Mouse (Mus musculus) forebrain, embryonic 11.5 days (tissue): ENCODE measurements around the gene Gcnt7. TPM values are rescaled to one million over a fixed set of nuclear protein-coding genes. Genes with fewer than 3 reads are reported as not detected.

Source experiments
- ATAC-seq: fragments of 200-750 bp; cut with Nextera tagmentation; replicated peaks from 2 replicates; pipeline ENCODE4 v1.8.0; 2017; ENCODE audit warnings: moderate TSS enrichment; ENCODE audit not compliant: low FRiP score
- DNase-seq: peaks from one replicate; pipeline ENCODE4 v3.0.0-alpha.2; 2017; ENCODE audit warnings: low spot score
- H3K27ac ChIP-seq: fragments of 300-500 bp; sonication (generic); 2 replicates; pipeline ENCODE4 v1.5.1; 2014; ENCODE audit warnings: low read depth, low read length
- H3K27me3 ChIP-seq: fragments of 300-500 bp; sonication (generic); 2 replicates; pipeline ENCODE4 v1.6.1; 2014; ENCODE audit warnings: mild to moderate bottlenecking, low read length, mixed read lengths; ENCODE audit not compliant: control insufficient read depth, insufficient read depth
- H3K36me3 ChIP-seq: fragments of 300-500 bp; sonication (generic); 2 replicates; pipeline ENCODE4 v1.6.1; 2014; ENCODE audit warnings: mild to moderate bottlenecking, low read length, moderate library complexity, mixed read lengths; ENCODE audit not compliant: control insufficient read depth, insufficient read depth
- H3K4me1 ChIP-seq: fragments of 300-500 bp; sonication (generic); replicated peaks from 2 replicates; pipeline ENCODE4 v1.6.1; 2014; ENCODE audit warnings: low read length, mixed read lengths; ENCODE audit not compliant: control insufficient read depth, insufficient read depth
- H3K4me2 ChIP-seq: fragments of 300-500 bp; sonication (generic); 2 replicates; pipeline ENCODE4 v1.6.1; 2014; ENCODE audit warnings: low read depth, mild to moderate bottlenecking, low read length, moderate library complexity, mixed read lengths; ENCODE audit not compliant: severe bottlenecking
- H3K4me3 ChIP-seq: fragments of 300-500 bp; sonication (generic); 2 replicates; pipeline ENCODE4 v1.5.1; 2014; ENCODE audit warnings: low read depth, low read length
- H3K9ac ChIP-seq: fragments of 300-500 bp; sonication (generic); 2 replicates; pipeline ENCODE4 v1.6.1; 2014; ENCODE audit warnings: low read length
- H3K9me3 ChIP-seq: fragments of 300-500 bp; sonication (generic); 2 replicates; pipeline ENCODE4 v1.6.1; 2016; ENCODE audit warnings: low read length, mixed read lengths; ENCODE audit not compliant: control insufficient read depth
- WGBS: fragments of 180-500 bp; shearing (Covaris S2); extraction: QIAGEN DNeasy Blood & Tissue Kit; methylation state at CpG from one replicate; pipeline ENCODE4 v1.1.7; 2014; 5-methylcytosine and 5-hydroxymethylcytosine counted together
- polyA plus RNA-seq: library from polyadenylated mRNA; unstranded; fragments of >200 nt; fragmentation: Nextera tagmentation; extraction: Ambion mirVana; gene quantifications from 2 replicates; pipeline ENCODE4 v1.2.1, GENCODE M21; 2014

The Gcnt7 gene
- polyA plus RNA-seq, 1 experiment from 2014 or later: 1.5 TPM

DNA sequence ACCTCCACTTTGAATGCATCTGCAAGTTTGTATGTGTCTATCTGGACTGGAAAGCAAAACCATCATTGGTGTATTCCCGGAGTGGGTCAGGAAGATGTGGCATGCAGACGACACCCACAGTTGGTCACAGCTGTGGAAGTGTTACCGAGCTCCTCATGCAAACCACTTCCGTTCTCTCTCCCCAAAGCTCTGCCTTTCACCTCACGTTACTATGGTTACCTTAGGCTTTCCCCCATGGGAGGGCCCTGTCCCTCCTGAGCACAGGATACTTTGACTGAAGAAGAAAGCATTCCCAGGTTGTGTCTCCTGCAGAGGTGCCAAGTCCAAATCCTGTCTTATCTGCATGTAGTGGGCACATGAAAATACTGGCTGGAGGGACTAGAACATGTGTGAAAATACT is 24.6 kb downstream of the Gcnt7 start:
- DNase-seq: no peak
- no peaks in the 10 kb centered on the region for H3K9me3 ChIP-seq
- H3K27ac ChIP-seq: no peak overlapping the region
- 61% methylated on average over 5 of the region's 5 CpGs for WGBS
- H3K4me3 ChIP-seq: no peak overlapping the region
- H3K9ac ChIP-seq: no peak overlapping the region
- no peak overlapping the region for H3K4me2 ChIP-seq
- no peaks in the 10 kb centered on the region for H3K36me3 ChIP-seq
- no peaks in the 10 kb centered on the region for H3K27me3 ChIP-seq
- H3K4me1 ChIP-seq: no peaks in the 10 kb centered on the region
- ATAC-seq: no peak

DNA sequence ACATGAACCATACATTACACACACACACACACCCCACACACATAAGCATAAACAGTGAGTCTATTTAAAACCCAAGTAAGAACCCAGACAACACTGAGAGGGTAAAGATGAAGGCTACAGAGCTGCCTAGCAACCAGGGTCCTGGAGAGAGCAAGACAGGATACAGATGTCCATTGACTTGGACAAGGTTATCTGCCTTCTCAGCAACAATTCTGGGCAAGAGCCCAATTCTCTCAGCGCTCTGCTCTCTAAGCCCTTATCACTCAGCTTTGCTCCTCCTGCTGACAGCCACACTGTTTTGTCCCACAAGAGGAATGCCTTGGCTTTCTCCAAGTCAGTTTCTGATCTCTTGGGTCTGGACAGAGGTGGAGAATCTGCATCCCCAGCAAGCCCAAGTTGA is 27.8 kb downstream of the Gcnt7 start:
- Histone ChIP-seq H3K27me3 (no peaks in the 10 kb centered on the region), H3K4me2 (no peak overlapping the region), H3K27ac (no peak overlapping the region), H3K9me3 (no peaks in the 10 kb centered on the region), H3K9ac (no peak overlapping the region), H3K36me3 (no peaks in the 10 kb centered on the region), H3K4me3 (no peak overlapping the region), H3K4me1 (no peaks in the 10 kb centered on the region)
- WGBS: 71% methylated on average over 1 of the region's 1 CpGs
- ATAC-seq (no peak), DNase-seq (no peak)

DNA sequence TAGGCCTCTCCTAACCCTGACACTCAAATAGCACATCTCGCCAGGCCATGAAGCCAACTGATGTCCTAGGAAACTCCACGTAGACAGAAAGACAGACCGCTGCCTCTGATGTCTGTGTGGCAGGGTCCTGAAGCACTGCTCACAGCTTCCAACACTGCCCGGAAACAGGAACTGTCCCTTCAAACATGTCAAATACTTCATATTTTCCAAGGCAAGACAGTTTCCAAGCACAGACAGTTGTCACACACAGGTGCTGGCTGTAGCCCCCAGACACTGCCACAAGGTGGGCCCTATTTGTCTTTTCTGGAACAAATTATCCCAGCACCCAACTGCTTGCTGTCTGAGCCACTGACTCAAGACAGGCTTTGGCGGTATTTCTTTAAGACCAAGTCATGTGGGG is 40.2 kb downstream of the Gcnt7 start:
- WGBS: 84% methylated on average over 5 of the region's 5 CpGs
- Histone ChIP-seq H3K4me2 (no peak overlapping the region), H3K36me3 (no peaks in the 10 kb centered on the region), H3K4me3 (no peak overlapping the region), H3K9me3 (no peaks in the 10 kb centered on the region), H3K4me1 (peaks cover 3% of the 10 kb centered on the region; the same call in 1 of the 2 replicates), H3K9ac (no peak overlapping the region), H3K27ac (no peak overlapping the region), H3K27me3 (no peaks in the 10 kb centered on the region)
- no peak for ATAC-seq
- DNase-seq: no peak

DNA sequence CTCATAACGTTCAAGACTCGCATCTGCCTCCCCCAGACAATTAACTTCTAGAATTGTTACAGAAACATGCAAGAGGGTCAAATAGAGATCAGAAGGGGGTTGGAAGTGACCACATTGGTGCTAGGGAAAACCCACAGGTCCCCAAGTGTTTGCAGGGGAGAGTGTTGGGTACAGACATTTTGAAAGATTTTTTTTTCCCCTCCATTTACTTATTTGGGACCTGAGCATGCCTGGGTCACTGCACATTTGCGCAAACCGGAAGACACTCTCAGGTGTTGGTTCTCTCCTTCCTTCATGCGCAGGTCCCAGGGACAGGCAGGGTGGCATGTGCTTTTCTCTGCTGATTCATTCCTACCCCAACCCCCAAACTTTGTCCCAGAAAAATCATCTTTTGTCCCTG is 41.5 kb downstream of the Gcnt7 start:
- Histone ChIP-seq H3K4me1 (peaks cover 3% of the 10 kb centered on the region; the same call in 1 of the 2 replicates), H3K27ac (no peak overlapping the region), H3K4me2 (no peak overlapping the region), H3K9me3 (no peaks in the 10 kb centered on the region), H3K4me3 (no peak overlapping the region), H3K9ac (no peak overlapping the region), H3K36me3 (no peaks in the 10 kb centered on the region), H3K27me3 (no peaks in the 10 kb centered on the region)
- WGBS: 95% methylated on average over 5 of the region's 5 CpGs
- ATAC-seq: no peak
- no peak for DNase-seq

DNA sequence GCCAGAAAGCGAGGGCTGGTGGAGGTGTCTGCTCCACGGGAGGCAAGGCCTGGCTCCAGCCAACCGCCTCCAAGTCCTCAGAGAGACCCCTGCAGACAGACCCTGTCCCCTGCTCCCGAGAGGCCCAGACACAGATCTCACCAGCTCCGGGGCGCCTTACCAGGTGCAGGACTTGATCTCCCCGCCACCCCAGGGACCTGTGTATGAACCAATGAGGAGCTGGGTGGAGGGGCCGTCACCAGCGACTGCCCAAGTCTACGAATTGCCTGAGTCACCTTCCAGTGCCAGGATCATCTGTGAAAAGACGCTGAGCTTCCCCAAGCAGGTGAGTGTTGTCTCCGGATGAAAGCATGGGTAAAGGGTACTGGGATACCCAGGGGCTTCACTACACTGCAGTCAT is 42.2 kb downstream of the Gcnt7 start:
- no peak for ATAC-seq
- DNase-seq: no peak

DNA sequence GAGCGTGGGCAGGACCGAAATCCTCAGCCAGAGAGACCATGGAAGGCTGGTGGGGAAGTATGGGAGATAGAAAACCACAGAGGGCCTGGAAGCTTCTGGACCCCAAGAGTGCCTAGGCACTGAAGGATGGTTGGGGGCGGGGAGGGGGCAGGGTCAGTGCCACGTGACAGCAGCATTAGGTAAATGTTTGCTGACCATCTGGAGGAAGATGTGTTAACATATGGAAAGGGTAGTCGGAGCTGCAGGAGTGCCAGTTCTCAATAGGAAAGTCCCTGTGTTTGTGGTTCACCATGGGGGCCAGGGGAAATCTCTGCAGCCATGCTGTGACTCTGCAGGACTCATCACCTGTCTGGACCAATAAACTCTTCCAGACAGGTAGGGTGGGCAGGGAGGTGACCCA is 44.5 kb downstream of the Gcnt7 start:
- Histone ChIP-seq H3K9ac (no peak overlapping the region), H3K4me2 (no peak overlapping the region), H3K27ac (no peak overlapping the region), H3K9me3 (no peaks in the 10 kb centered on the region), H3K4me1 (peaks cover 3% of the 10 kb centered on the region; the same call in 1 of the 2 replicates), H3K36me3 (no peaks in the 10 kb centered on the region), H3K27me3 (no peaks in the 10 kb centered on the region), H3K4me3 (no peak overlapping the region)
- DNase-seq (no peak), ATAC-seq (no peak)
- 59% methylated on average over 5 of the region's 5 CpGs for WGBS

More for the DNA sequence above, 42.2 kb downstream of the Gcnt7 start:
- H3K4me3 ChIP-seq: no peak overlapping the region
- H3K36me3 ChIP-seq: no peaks in the 10 kb centered on the region
- 64% methylated on average over 12 of the region's 12 CpGs for WGBS
- no peak overlapping the region for H3K27ac ChIP-seq
- peaks cover 3% of the 10 kb centered on the region; the same call in 1 of the 2 replicates for H3K4me1 ChIP-seq
- no peaks in the 10 kb centered on the region for H3K27me3 ChIP-seq
- no peak overlapping the region for H3K9ac ChIP-seq
- no peak overlapping the region for H3K4me2 ChIP-seq
- no peaks in the 10 kb centered on the region for H3K9me3 ChIP-seq

DNA sequence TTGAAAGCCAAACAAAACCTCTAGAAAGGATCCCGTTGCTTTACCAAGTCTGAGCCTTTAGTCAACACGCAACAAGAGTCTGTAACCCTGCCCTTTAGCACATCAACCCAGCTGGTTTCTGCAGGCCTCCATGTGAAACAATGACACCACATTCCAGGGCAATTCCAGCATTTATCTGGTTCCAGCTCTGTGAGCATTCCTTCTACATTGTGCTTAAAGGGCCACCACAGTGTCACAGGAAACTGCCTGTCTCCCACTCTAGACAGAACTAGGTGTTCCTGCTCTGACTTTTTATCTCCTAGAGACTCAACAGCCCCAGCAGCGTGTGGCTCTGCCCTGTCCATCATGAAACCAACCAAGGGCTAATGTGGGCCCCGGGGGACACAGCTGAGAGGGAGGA is 45.1 kb downstream of the Gcnt7 start:
- H3K4me2 ChIP-seq: no peak overlapping the region
- no peak overlapping the region for H3K4me3 ChIP-seq
- H3K4me1 ChIP-seq: peaks cover 3% of the 10 kb centered on the region; the same call in 1 of the 2 replicates
- no peak for DNase-seq
- no peak overlapping the region for H3K9ac ChIP-seq
- no peaks in the 10 kb centered on the region for H3K9me3 ChIP-seq
- H3K27ac ChIP-seq: no peak overlapping the region
- 29% methylated on average over 4 of the region's 4 CpGs for WGBS
- no peaks in the 10 kb centered on the region for H3K27me3 ChIP-seq
- H3K36me3 ChIP-seq: no peaks in the 10 kb centered on the region
- ATAC-seq: no peak

DNA sequence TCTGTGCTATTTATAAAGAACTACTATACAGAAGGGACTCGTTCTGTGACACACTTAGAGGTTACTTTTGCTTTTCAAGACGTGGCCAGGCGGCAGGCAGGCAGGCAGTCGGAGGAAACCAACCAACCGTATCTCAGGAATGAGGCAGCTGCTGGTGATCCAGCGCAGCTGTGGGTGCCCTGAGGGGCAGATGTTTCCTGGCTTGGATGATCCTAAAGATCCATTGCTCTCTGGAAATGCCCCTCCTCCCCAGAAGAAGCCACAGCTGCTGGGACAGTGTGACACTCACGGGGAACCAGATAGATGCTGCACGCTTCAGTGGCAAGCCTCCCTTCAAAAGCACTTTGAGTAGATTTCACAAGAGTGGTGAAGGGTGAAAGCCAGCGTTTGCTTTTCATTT is 45.9 kb downstream of the Gcnt7 start:
- Histone ChIP-seq H3K4me3 (no peak overlapping the region), H3K9me3 (no peaks in the 10 kb centered on the region), H3K27me3 (no peaks in the 10 kb centered on the region), H3K4me2 (no peak overlapping the region), H3K4me1 (peaks cover 3% of the 10 kb centered on the region; the same call in 1 of the 2 replicates), H3K36me3 (no peaks in the 10 kb centered on the region), H3K27ac (no peak overlapping the region), H3K9ac (no peak overlapping the region)
- whole genome bisulfite sequencing: 14% methylated on average over 9 of the region's 9 CpGs
- ATAC-seq (no peak), DNase-seq (no peak)

DNA sequence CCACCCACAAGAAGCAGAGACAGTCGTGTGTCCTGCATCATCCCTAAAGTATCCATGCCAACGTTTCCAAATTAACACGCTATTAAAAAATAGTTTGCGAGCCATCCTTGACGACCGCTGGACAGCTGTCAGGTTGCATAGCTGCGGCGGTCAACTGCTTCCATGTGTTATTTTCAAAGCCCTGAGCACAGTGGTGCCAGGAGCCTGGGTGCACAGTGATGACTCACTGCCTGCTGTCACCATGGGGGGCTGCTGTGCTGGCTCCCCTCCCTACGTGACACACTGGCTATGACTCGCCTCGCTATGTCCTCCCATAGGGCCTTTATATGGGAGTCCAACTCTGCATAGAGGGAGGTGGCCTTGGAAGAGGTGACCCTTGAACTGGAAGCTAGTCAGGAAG is 47.3 kb downstream of the Gcnt7 start:
- H3K9ac ChIP-seq: no peak overlapping the region
- no peaks in the 10 kb centered on the region for H3K36me3 ChIP-seq
- H3K4me2 ChIP-seq: no peak overlapping the region
- H3K4me1 ChIP-seq: peaks cover 3% of the 10 kb centered on the region; the same call in 1 of the 2 replicates
- 84% methylated on average over 11 of the region's 11 CpGs for WGBS
- H3K4me3 ChIP-seq: no peak overlapping the region
- ATAC-seq: no peak
- no peaks in the 10 kb centered on the region for H3K9me3 ChIP-seq
- no peaks in the 10 kb centered on the region for H3K27me3 ChIP-seq
- no peak overlapping the region for H3K27ac ChIP-seq
- no peak for DNase-seq
